8 mouse cellular contexts compared by ENCODE assay signal in genomic region chr9:67012470-67012869, GRCm38 (mm10). TPM values are rescaled to one million over a fixed set of nuclear protein-coding genes. Genes with fewer than 3 reads are reported as not detected.
A peak's percentile ranks its signal among the peaks of the same experiment; 100 is the strongest.
DNase-seq lines count a peak whose midpoint lies in the region; ATAC-seq and TF ChIP-seq lines count a peak whose summit lies in the region.
"Had no signal": no experiment of that assay in that cellular context is flagged by ENCODE, and none has a peak within 500 bp of the region (broad histone marks: within the 10 kb centered on the region; RNA-seq: fewer than 3 reads in every experiment).

No protein-coding gene starts in this region.

- no peaks in the 10 kb centered on the region for H3K27me3 ChIP-seq in midbrain, embryonic 14.5 days (ENCODE audit: control insufficient read depth, insufficient read depth, low read length)
- no peaks in the 10 kb centered on the region for H3K27me3 ChIP-seq in midbrain, embryonic 15.5 days (replicated peaks)
- no peaks in the 10 kb centered on the region for H3K27me3 ChIP-seq in intestine, embryonic 15.5 days (replicated peaks)
- no peaks in the 10 kb centered on the region for H3K27me3 ChIP-seq in stomach, postnatal 0 days (ENCODE audit: control insufficient read depth, insufficient read depth, low read length)

- no peak overlapping the region for H3K9ac ChIP-seq in midbrain, embryonic 14.5 days (replicated peaks; ENCODE audit: low read length)
- no peak overlapping the region for H3K9ac ChIP-seq in midbrain, embryonic 15.5 days
- H3K9ac ChIP-seq in intestine, embryonic 15.5 days: no peak overlapping the region
- no peak overlapping the region for H3K9ac ChIP-seq in stomach, postnatal 0 days (ENCODE audit: low read length)

- TF ChIP-seq EP300 in stomach, postnatal 0 days (optimal IDR thresholded peaks at IDR 0.05): no peak

- H3K4me1 ChIP-seq in midbrain, embryonic 14.5 days (ENCODE audit: control insufficient read depth, insufficient read depth, low read length): no peaks in the 10 kb centered on the region
- no peaks in the 10 kb centered on the region for H3K4me1 ChIP-seq in midbrain, embryonic 15.5 days
- peaks cover 20% of the 10 kb centered on the region for H3K4me1 ChIP-seq in intestine, embryonic 15.5 days (replicated peaks)
- H3K4me1 ChIP-seq in stomach, postnatal 0 days (replicated peaks; ENCODE audit: control insufficient read depth, insufficient read depth): peaks cover 7% of the 10 kb centered on the region; the same call in 1 of the 2 replicates

- ATAC-seq in midbrain, embryonic 14.5 days (ENCODE audit: low FRiP score, low TSS enrichment): no peak
- ATAC-seq in midbrain, embryonic 15.5 days (replicated peaks): no peak
- ATAC-seq in intestine, embryonic 15.5 days: peak; percentile 61; the same call in 1 of the 2 replicates
- peak; percentile 55 for ATAC-seq in stomach, postnatal 0 days (ENCODE audit: low FRiP score, low TSS enrichment)
- no peak for ATAC-seq in inflammation-experienced regulatory T-cells, adult 6 months

- H3K27ac ChIP-seq in midbrain, embryonic 14.5 days (replicated peaks; ENCODE audit: low read depth, low read length): no peak overlapping the region
- H3K27ac ChIP-seq in midbrain, embryonic 15.5 days: no peak overlapping the region
- H3K27ac ChIP-seq in intestine, embryonic 15.5 days: no peak overlapping the region
- H3K27ac ChIP-seq in stomach, postnatal 0 days (replicated peaks): 0 out of 2 replicates have a peak overlapping the region, but pooled peaks have one; percentile 53

- H3K36me3 ChIP-seq in midbrain, embryonic 14.5 days (ENCODE audit: control insufficient read depth, insufficient read depth, low read length): no peaks in the 10 kb centered on the region
- H3K36me3 ChIP-seq in midbrain, embryonic 15.5 days (replicated peaks): no peaks in the 10 kb centered on the region
- no peaks in the 10 kb centered on the region for H3K36me3 ChIP-seq in intestine, embryonic 15.5 days
- H3K36me3 ChIP-seq in stomach, postnatal 0 days (ENCODE audit: control insufficient read depth, insufficient read depth, low read length): no peaks in the 10 kb centered on the region

- no peak for TF ChIP-seq CTCF in stomach, postnatal 0 days (IDR thresholded peaks at IDR 0.05; ENCODE audit: low read depth)

- H3K4me2 ChIP-seq in midbrain, embryonic 14.5 days (ENCODE audit: low read length): no peak overlapping the region
- H3K4me2 ChIP-seq in midbrain, embryonic 15.5 days: no peak overlapping the region
- H3K4me2 ChIP-seq in intestine, embryonic 15.5 days (replicated peaks): no peak overlapping the region
- no peak overlapping the region for H3K4me2 ChIP-seq in stomach, postnatal 0 days (replicated peaks; ENCODE audit: low read depth)

- H3K4me3 ChIP-seq in midbrain, embryonic 14.5 days (replicated peaks; ENCODE audit: low read depth, low read length): no peak overlapping the region
- H3K4me3 ChIP-seq in midbrain, embryonic 15.5 days: no peak overlapping the region
- no peak overlapping the region for H3K4me3 ChIP-seq in intestine, embryonic 15.5 days (replicated peaks)
- no peak overlapping the region for H3K4me3 ChIP-seq in stomach, postnatal 0 days (ENCODE audit: low read depth, low read length)

- no peaks in the 10 kb centered on the region for H3K9me3 ChIP-seq in midbrain, embryonic 14.5 days (ENCODE audit: control insufficient read depth, low read length)
- H3K9me3 ChIP-seq in midbrain, embryonic 15.5 days: no peaks in the 10 kb centered on the region
- no peaks in the 10 kb centered on the region for H3K9me3 ChIP-seq in intestine, embryonic 15.5 days
- no peaks in the 10 kb centered on the region for H3K9me3 ChIP-seq in stomach, postnatal 0 days (ENCODE audit: control insufficient read depth, low read length)

- DNase-seq in midbrain, embryonic 14.5 days: peak; percentile 12
- DNase-seq in gastrocnemius, adult 8-10 months (ENCODE audit: low spot score in 2 of 2): peak; percentile 82 to 87
- no peak for DNase-seq in stomach, postnatal 0 days (ENCODE audit: low spot score)
- DNase-seq in spleen, adult 18-20 months: no peak
- DNase-seq: cerebellum, adult 18-20 months had no signal

- 48% methylated on average over 3 of the region's 3 CpGs for WGBS in midbrain, embryonic 14.5 days
- WGBS in midbrain, embryonic 15.5 days: 54% methylated on average over 3 of the region's 3 CpGs
- WGBS in intestine, embryonic 15.5 days: 24% methylated on average over 3 of the region's 3 CpGs
- WGBS in stomach, postnatal 0 days: 23% methylated on average over 3 of the region's 3 CpGs

RNA-seq across cellular contexts. Expression of gene Tpm1, which starts 36.7 kb away (rescaled TPM):
- polyA plus RNA-seq in midbrain, embryonic 14.5 days (2014; fragmentation: Nextera tagmentation; extraction: Ambion mirVana): 96.7 and 124 TPM in 2 replicates
- 146 and 151 TPM in 2 replicates for polyA plus RNA-seq in midbrain, embryonic 15.5 days (2015; fragmentation: Nextera tagmentation; extraction: Ambion mirVana)
- total RNA-seq in gastrocnemius, adult 8-10 months (2022): over 10,000 TPM; 24,112 to 28,307 (median 24,365) TPM
- polyA plus RNA-seq in intestine, embryonic 15.5 days (2015; fragmentation: Nextera tagmentation; extraction: Ambion mirVana): 994 and 1,099 TPM in 2 replicates
- polyA plus RNA-seq in stomach, postnatal 0 days (2015; fragmentation: Nextera tagmentation; extraction: Ambion mirVana): 1,738 and 2,538 TPM in 2 replicates
- 10 to 100 TPM; 31.8 to 34.9 (median 32.4) TPM for polyA plus RNA-seq in inflammation-experienced regulatory T-cells, adult 6 months (2017; shearing (Covaris generic))

RNA-seq across cellular contexts. Expression of gene Lactb, which starts 37.2 kb away (rescaled TPM):
- polyA plus RNA-seq in midbrain, embryonic 14.5 days (2014; fragmentation: Nextera tagmentation; extraction: Ambion mirVana): 14.2 and 14.8 TPM in 2 replicates
- 10.8 and 11.2 TPM in 2 replicates for polyA plus RNA-seq in midbrain, embryonic 15.5 days (2015; fragmentation: Nextera tagmentation; extraction: Ambion mirVana)
- total RNA-seq in gastrocnemius, adult 8-10 months (2022): 10 to 100 TPM; 18.3 to 23.1 (median 22.6) TPM
- 7.2 and 8.2 TPM in 2 replicates for polyA plus RNA-seq in intestine, embryonic 15.5 days (2015; fragmentation: Nextera tagmentation; extraction: Ambion mirVana)
- polyA plus RNA-seq in stomach, postnatal 0 days (2015; fragmentation: Nextera tagmentation; extraction: Ambion mirVana): 11.8 and 12.2 TPM in 2 replicates
- polyA plus RNA-seq in inflammation-experienced regulatory T-cells, adult 6 months (2017; shearing (Covaris generic)): 1 to 10 TPM; 2.3 to 4.4 (median 3.4) TPM

Comparison
In these comparisons a context has a peak if more than half of its experiments do, and no peak if none do; other contexts are left out.
1. ATAC-seq: peak in intestine, embryonic 15.5 days (single experiment) and stomach, postnatal 0 days (single experiment); none in midbrain, embryonic 14.5 days (single experiment), midbrain, embryonic 15.5 days (single experiment) and inflammation-experienced regulatory T-cells, adult 6 months (single experiment).
2. DNase-seq: peak in midbrain, embryonic 14.5 days (single experiment) and gastrocnemius, adult 8-10 months (2 of 2); none in stomach, postnatal 0 days (single experiment) and spleen, adult 18-20 months (0 of 2).